Mouse (Mus musculus) cerebellum, adult 8-10 months (tissue): ENCODE measurements around the gene Gm7324.
"Not testable (repeated sequence)": the region's sequence is repeated elsewhere in the genome, so short reads cannot be mapped to it uniquely, and the experiment has no call there.

Experiments used
- DNase-seq: peaks from one replicate; pipeline ENCODE4 v3.0.0; 2022

Gm7324 gene

DNA sequence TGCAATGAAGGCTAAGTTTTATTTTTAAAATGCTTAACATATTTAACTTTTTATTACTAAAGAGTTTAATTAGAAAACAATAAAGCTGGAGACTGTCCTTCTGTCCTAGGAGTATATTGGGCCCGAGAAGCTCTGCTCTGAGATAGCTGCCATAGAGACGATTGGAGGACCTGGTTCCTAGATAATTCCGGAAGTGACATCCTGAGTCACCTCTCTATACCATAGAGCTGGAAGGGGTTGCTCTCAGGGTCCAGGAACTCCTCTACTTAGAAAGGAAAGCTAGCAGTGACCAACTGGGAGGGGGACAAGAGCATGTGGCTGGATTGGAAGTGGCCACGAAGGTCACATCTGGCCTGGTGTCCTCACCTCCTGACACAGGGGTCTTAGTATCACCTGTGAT, at the start of gene Gm7324:
Gene Gm7324 (plus strand): TSS at position 208 of the 400 bp plus-strand sequence.
- DNase-seq: not testable (repeated sequence)

DNA sequence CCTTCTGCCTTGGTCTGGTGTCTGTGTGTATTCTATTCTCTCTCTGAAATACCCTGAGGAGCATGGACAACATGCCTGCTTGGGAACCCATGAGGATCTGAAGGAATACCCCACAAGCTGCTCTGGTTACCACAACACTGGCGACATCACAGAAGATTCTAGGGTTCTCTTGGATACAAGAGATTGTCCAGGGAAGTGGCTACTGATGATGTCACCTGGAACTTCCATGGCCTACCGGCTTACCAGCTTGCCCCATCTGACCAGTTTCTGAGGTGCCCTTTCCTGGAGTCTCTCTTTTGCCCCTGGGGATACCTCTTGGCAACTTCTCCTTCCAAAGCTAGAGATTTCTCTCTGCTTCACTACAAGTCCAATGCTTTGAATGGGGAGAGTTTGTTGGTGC, 20.5 kb upstream of the Gm7324 start, which contains the start of gene Gm8165:
Gene Gm8165 (minus strand): TSS at position 101 of the 400 bp plus-strand sequence.
- not testable (repeated sequence) for DNase-seq

DNA sequence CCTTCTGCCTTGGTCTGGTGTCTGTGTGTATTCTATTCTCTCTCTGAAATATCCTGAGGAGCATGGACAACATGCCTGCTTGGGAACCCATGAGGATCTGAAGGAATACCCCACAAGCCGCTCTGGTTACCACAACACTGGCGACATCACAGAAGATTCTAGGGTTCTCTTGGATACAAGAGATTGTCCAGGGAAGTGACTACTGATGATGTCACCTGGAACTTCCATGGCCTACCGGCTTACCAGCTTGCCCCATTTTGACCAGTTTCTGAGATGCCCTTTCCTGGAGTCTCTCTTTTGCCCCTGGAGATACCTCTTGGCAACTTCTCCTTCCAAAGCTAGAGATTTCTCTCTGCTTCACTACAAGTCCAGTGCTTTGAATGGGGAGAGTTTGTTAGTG, 29.8 kb downstream of the Gm7324 start, which contains the start of gene Gm16506:
Gene Gm16506 (minus strand): TSS at position 101 of the 400 bp plus-strand sequence.
- not testable (repeated sequence) for DNase-seq

DNA sequence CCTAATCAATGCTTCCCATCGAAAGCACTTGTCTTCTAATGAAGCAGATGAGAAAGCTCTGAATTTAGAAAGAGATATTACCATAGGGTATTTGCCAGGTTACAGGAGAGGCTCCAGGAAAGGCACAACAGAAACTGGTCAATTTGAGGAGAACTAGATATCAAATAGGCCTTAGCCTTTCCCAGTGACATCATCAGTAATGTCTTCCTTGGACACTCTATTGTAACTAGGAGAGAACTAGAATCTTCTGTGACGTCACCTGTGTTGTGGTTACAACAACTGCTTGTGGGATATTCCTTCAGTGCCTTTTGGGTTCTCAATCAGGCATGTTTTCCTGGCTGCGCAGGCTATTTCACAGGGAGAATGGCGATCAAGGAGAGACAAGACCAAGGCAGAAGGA, 49.9 kb downstream of the Gm7324 start, which contains the start of gene Gm6526:
Gene Gm6526 (plus strand): TSS at position 301 of the 400 bp plus-strand sequence.
- DNase-seq: not testable (repeated sequence)
